Mouse (Mus musculus) spleen, postnatal 14 days (tissue): ENCODE results near the gene Tshz2.

ENCODE experiments used
- DNase-seq, 2 experiments: peaks; one replicate each; pipeline ENCODE4 v3.0.0; 2021 to 2022; ENCODE audit warnings: low spot score in 2 of 2

Gene Tshz2

GRCm38 (mm10) chr2:169940297-169941142 lies 307.7 kb downstream of the Tshz2 start:
- DNase-seq: no peak

GRCm38 (mm10) chr2:169943727-169944126 lies 310.9 kb downstream of the Tshz2 start:
- DNase-seq: no peak

- no peak for DNase-seq
These were observed 315.3 kb downstream of the Tshz2 start for GRCm38 (mm10) chr2:169948139-169948538.

GRCm38 (mm10) chr2:169951041-169951440 lies 318.2 kb downstream of the Tshz2 start:
- no peak for DNase-seq

GRCm38 (mm10) chr2:169952981-169953380 lies 320.2 kb downstream of the Tshz2 start:
- DNase-seq: no peak

- no peak for DNase-seq
These were observed 326.1 kb downstream of the Tshz2 start for GRCm38 (mm10) chr2:169958736-169959573.

- DNase-seq: no peak
These were observed 328.8 kb downstream of the Tshz2 start for GRCm38 (mm10) chr2:169961463-169962230.

- DNase-seq: no peak
These were observed 329.4 kb downstream of the Tshz2 start for GRCm38 (mm10) chr2:169962231-169962600.

GRCm38 (mm10) chr2:169962776-169963175 lies 330.0 kb downstream of the Tshz2 start:
- DNase-seq: no peak

- DNase-seq: no peak
These were observed 337.7 kb downstream of the Tshz2 start for GRCm38 (mm10) chr2:169970481-169970880.

- DNase-seq: no peak
These were observed 350.1 kb downstream of the Tshz2 start for GRCm38 (mm10) chr2:169982925-169983324.

GRCm38 (mm10) chr2:169987186-169987585 lies 354.4 kb downstream of the Tshz2 start:
- DNase-seq: no peak

- no peak for DNase-seq
These were observed 356.4 kb downstream of the Tshz2 start for GRCm38 (mm10) chr2:169989186-169989585.

GRCm38 (mm10) chr2:169990991-169991390 lies 358.2 kb downstream of the Tshz2 start:
- no peak for DNase-seq

- DNase-seq: no peak
These were observed 363.2 kb downstream of the Tshz2 start for GRCm38 (mm10) chr2:169995987-169996386.

- no peak for DNase-seq
These were observed 363.9 kb downstream of the Tshz2 start for GRCm38 (mm10) chr2:169996501-169997237.

GRCm38 (mm10) chr2:169997276-169998049 lies 364.6 kb downstream of the Tshz2 start:
- DNase-seq: no peak

- DNase-seq: no peak
These were observed 366.1 kb downstream of the Tshz2 start for GRCm38 (mm10) chr2:169998878-169999337.

GRCm38 (mm10) chr2:170002594-170003504 lies 370.0 kb downstream of the Tshz2 start:
- DNase-seq: no peak
